Mouse (Mus musculus) cerebellum, postnatal 36 days (tissue): Measurements from ENCODE around the gene Rpn2.

Source experiments
- DNase-seq, 2 experiments: peaks; one replicate each; pipeline ENCODE4 v3.0.0; 2021 to 2022; ENCODE audit warnings: mixed read lengths in 2 of 2

The Rpn2 gene

DNA sequence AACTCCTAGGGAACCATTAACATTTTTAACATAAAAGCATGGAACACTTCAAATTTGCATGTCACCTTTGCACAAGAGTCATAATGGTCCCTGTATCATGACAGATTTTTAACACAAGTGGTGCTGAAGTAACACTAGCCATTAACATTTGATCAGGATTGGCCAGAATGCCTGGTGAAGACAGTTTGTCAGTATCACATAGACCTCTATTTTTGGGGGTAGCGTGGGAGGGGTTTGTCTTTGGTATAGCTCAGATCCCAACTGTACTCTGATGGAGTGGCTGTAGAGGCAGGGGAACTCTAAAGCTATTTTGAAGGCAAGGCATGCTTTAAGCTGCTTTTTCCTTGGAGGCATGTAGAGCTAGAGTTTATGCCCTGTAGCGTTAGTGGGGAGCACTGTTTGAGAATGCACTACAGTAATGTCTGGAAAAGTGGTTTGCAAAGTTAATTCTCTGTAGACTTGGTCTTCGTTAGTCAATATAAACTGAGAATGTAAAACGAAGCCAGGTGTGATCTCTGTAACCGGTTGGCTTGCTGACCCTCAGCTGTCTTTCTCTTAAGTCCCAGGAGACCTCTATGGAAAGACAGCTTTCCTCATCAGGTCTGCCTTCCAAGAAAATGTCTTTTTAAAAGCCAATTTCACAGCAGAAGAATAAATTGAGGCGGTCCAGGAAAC is 32.3 kb downstream of the Rpn2 start:
- no peak for DNase-seq

DNA sequence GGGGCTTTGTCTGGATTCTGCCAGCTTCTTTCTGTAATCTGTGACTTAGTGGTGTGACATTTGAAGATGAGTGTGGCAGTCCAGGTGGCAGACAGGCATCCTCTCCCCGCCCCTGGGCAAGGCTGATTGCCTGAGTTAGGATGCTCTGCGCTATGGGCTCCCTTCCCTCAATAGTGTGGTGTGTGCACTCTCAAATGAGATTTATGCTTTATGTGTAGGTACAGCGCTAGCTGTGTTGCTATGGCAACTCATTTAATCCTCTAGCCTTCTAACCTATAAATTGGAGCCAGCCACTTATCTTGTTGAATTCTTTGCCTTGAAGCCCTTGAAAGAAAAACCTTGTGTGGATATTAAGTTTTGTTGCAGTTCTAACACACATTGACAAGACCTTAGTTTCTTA is 34.9 kb downstream of the Rpn2 start:
- no peak for DNase-seq

DNA sequence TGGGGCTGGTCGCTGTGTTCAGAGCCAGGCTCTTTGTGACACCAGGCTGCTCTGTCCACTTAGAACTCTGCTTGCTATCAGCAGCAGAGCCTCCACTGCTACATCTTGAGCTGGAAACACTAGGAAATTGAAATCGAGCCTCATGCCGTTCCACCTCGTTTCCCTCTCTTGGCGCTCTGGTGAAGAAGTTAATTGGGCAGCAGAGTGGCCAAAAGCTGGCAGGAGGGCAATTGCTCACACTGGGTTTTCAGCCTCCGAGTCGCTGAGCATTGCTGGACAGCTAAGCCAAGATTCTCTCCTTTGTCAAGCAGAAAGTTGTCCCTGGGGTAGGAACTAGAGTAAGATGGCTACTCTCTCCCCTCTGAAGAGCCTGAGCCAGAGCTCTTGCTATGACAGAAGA is 35.5 kb downstream of the Rpn2 start:
- peak; percentile 15 to 18 for DNase-seq

DNA sequence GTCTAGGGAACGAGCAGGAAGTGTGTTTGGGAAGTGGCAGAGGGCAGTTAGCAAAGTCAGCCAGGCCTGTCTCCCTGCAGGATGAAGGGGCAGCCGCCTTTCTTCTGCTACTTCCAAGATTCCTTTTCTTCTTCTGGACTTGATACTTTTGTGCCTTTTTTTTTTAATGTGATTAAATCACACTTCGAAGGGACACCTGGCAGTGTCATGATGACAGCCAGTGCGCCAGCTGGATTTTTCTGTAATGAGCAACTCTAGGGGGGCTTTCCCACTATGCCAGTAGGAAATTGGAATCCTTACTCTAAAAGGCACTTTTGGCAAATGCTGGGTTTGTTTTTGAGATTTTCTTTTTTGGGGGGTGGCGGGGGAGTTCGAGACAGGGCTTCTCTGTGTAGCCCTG is 36.7 kb downstream of the Rpn2 start:
- no peak for DNase-seq

DNA sequence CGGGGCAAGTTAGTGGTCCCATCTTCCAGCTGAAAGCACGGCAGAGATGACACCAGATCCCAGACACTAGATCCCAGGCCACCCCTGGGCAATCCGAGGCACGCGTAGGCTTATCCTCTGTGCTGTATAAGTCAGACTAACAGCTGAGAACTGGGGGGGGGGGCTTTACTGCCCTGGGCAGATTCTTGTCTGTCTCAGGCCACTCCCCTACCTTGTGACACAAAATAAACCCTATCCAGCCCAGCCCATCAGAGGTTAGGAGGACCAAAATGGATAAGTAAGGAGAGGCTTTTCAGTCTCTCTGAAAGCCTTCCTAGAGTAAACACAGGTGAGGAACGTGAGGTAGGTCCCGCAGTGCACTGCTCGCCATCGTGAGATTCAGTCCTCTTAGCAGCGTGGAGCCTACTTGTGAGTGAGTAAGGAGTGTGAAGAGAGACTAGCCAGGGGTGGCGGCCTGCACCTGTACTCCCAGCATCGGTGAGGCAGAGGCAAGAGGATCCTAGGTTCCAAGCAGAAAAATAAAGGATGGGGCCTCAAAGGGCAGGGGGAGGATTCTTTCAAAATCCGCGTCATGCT is 37.6 kb downstream of the Rpn2 start:
- DNase-seq, result no peak

DNA sequence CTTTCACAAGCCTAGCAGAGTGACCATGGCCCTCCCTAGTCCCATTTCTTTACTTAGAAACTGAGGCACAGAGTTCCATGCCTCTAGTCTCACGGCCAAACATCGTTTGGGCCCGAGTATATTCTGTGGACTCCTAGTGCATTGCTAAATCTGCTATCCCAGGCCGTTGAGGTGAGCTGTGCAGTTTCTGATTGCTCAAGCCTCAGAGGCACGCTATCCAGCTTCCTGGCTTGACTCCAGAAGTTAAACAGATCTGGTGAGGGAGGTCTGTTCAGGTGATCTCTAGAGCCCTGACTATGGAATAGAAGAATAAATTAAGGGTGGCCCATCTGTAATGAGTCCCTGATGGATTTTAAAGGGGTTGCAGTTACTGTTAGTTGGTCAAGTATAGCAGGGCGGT is 38.4 kb downstream of the Rpn2 start:
- no peak for DNase-seq

DNA sequence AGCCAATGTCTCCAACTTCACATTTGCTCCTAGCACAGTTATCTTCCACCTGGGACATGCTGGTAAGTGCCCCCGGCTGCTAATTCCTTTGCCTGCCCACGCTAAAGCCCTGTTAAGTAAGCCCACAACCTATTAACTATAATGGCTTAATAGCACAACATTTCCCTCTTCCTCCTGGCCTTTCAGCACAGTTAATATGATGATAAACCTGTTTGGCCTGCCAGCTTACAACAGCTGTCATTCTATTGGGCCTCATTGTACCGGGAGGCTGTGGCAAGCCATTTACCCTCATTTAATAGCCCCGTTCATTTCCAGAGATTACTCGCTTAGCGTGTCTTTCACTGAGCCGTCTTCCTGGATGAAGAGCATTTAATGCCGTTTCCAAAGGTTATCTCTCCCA is 41.3 kb downstream of the Rpn2 start:
- no peak for DNase-seq

DNA sequence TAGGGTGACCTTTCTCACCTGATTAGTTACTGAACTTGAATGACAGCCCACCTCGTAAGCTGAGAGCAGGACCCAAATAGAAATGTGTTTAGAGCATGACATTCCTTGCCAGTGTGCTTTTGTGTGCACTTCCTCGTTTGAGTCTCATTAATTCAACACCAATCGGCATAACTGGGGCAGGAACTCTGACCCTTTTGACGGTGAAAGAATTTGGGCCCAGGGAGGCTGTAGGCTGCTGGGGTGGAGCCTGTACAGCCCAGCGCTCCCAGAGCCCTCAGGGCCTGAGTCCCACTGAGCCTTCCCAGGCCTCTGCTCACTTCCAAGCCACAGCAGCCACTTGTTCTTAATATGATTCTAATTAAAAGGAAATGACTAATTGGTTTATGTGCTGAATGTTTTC is 42.1 kb downstream of the Rpn2 start:
- no peak for DNase-seq

DNA sequence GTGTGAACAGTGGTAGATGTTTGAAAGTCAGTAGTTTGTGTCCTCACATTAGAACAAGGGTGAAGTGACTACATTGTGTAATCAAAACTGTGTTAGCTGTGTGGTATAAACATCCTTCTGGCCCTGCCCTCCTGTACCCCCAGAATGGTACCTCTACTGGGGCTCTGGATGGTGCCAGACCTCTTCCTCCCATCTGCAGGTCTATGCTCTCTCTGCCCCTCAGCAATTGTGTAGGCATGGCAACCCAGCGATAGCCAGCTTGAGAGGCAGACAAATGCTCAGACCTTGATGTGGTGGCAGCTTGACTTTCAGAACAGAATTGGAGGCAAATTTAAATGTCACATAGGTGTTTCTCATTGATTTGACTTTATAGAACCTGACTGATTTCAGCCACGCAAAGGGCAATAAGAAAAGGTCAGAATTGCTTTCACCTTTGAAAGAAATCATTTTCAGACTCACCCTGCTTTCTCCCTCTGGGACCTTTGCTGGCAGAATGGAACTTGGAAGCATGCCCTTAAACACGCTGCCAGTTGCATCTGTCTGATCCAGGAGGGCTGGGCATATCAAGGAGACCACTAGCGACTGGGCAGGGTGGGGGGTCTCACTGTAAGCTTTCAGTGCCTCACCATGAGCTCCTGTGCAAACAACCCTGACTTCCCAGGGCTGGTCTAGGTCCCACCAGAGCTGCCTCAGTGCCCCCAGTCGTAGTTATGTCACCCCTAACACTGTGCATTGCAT is 43.4 kb downstream of the Rpn2 start:
- DNase-seq, result no peak

DNA sequence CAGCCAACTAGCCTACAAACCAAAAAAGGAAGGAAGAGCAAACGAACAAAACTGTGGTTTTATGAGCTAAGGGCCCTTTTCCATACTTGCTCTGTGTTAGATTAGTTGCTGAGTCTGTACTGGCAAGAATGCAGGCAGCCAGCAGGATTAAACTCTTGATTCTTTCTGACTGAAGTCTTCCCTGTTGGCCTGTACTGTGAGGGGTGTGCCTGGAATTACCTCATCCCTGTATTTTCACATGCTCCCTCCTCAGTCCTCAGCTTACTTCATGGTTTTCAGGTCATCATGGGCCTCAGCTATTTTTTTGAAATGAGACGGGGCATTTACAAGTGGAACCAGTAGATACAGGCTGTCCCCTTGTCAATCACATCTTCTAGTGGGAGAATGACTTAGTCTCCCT is 46.4 kb downstream of the Rpn2 start:
- no peak for DNase-seq

DNA sequence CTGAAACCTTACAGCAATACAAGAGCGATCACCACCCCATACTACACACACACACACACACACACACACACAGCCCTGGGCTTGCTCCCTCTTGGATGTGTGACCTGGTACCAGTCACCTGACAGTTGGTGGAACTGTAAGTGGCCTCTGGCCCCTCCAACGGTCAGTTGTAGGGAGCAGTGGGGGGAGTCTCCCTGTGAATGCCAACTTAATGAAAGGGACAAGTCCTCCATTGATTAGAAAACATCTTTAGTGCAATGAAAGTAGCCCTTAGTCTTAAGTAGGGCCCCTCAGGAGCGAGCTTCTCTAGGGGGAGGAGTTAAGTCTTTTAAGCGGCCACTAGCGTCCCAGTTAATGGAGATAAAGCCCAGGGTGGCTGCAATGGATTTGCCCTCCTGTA is 49.3 kb downstream of the Rpn2 start:
- no peak for DNase-seq

DNA sequence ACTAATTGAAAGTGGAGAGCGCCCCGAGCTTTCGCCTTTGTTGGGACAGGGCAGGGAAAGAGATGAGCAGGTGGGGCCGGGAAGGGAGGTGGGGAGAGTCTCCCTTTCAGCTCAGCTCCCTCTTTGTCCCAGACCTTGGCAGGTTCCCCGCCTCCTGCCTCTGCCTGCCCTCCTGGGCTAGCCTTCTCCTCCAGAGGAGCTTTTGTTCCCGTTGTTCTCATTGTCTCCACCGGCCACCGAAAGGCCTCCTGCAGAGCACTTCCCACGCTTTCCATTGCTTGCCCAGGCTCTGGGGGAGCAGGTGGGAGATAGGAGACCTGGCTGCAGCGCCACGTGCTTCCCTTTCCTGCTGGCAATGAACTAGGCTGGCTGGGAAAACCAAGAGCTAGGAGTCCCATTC is 49.8 kb downstream of the Rpn2 start:
- DNase-seq, result no peak

DNA sequence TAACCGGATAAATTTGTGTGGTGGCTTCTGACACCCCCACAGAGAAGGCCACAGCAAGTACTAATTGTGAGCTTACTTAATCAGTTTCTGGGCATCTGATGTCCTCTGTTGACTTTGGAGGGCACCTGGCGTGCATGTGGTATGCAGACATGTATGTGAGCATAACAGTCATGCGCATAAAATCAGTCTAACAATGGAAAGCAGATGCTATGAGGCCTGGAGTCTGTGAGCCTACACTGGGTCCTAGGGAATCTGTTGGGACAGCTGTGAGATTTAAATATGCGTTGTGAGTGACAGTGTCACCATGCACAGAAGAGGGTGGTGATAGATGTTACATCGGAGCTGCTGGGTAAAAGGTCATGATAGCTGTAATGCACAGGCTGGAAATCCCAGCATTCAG is 53.2 kb downstream of the Rpn2 start:
- DNase-seq, result no peak

DNA sequence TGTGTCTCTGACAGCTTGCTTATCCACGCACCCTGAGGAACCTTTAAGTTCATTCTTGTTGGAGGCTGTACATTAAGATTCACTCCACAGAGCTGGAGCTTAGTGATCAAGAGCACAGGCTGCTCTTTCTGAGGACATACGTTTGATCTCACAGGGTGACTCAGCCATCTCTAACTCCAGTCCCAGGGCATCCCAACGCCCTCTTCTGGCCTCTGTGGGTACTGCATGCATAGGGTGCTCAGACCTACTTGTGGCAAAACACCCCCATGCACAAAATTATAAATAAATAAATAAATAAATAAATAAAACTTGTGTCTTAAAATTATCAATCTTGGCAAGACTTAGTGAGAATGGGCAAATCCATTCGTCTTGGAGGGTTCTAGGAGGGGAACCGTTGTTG is 59.8 kb downstream of the Rpn2 start:
- peak; percentile 58 to 61 for DNase-seq

DNA sequence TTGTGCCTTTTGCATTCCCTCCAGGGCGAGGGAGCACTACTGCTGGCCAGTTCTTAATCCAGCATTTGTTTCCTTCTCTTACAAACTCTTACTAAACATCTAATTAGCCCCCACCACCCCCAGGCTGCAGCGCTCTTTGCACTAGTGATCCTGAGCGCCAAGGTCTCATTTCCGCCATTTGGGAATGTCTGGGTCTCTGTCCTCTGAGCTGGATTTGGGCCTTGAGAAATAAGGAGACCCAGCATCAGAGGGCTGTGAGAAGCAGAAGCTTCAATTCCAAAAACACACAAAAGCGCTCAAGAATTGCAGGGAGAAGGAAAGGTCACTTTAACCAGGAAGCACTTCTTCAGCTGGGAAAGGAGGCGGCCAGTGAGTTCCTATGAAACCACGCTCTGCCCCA is 60.7 kb downstream of the Rpn2 start:
- no peak for DNase-seq

DNA sequence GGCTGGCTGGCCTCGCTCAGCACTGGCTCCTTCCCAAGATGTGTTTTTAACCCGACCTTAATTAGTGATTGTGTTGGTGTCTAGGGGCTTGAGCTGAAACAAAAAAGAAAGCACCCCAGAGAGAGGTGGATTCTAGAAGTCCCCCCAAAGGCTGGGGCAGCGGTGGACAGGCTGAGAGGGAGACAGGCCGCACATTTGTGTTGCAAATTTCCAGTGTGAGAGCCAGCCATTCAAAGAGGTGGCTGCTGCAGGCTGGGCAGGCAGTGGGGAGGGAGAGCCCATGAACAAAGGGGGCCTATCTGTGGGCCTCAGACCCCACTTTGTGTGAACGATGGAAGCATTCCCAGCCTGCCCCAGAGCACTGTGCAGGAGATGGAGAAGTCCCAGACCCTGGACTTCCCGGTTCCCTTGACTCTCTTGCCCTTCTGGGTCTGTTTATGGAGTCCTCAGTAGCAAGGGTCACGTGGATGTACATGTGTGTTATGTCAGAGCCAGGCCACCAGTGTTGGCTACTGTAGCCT is 61.5 kb downstream of the Rpn2 start:
- no peak for DNase-seq

DNA sequence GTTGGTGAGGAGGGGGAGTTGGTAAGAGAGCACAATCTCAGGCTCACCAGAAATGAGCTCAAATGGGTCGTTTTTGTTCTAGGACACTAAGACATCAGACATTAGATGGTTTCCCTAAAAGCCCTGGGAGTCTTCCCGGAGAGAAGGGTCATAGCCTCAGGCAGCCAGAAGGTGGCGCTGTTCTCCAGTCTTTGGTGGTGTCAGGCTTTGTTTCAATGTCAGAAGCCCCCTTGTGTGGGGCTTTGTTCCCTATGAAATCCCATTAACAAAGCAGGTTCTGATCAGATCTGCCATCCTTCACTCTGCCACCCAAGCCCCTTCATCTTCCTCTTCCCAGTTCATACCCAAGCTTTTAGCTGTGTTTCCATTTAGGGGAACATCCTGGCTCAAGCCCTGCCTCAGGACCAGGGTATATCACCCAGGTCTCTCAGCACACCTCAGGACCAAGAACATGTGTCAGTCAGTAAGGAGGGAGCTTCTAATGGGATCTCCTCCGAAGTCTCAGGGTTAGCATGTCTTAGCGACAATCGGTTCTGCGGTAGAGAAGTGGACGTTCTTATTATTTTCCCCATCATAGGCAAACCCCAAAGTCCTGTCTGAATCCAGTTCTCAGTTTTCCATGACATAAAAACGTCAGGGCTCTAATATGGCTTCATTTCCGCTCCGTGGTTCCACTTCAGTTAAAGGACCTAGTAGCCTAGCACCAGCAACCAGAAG is 62.9 kb downstream of the Rpn2 start:
- DNase-seq, result peak; percentile 65 to 73

DNA sequence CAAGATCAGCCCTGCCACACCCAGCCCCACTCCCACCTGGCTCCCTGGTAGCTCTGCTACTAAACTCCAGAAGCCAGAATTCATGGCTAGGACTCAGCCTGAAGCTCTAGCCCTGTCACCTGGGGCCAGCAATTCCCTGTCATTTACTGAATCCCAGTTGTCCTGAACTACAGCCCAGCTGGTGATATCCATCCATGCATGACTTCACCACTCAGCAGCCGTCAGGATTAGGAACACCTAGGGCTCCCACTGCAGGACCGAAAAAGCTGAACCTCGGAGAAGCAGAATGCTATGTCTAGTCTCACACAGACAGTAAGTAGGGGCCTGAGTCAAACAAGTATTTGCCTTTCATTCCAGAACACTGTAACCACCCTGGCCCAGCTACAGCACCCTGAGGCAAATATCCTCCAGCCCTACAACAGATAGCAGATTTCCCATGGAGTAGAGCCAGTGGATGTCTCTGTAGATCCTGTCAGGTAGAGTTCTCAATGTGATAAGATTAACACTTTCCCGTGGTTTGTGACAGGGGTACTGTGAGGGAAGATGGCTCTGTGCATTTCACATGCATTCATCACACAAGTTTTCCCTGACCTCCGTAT is 63.6 kb downstream of the Rpn2 start:
- no peak for DNase-seq

DNA sequence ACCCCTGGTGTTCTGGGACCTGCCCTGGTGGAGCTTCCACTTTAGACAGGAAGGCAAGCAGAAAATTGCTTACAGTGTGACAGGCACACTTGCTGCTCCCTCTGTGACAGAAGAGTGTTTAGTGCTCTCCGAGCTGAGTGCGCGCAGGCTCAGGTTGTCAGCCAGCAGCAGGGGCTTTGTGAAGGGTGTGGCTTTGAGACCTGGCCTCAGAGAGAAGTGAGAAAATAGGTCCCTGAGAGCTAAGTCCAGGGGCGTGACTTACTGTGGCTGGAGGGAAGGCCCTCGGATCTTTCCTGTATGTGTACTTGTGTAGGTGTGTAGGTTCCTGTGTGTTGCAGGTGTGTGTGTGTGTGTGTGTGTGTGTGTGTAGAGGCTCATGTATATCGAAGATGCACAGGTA is 64.5 kb downstream of the Rpn2 start:
- DNase-seq, result no peak

DNA sequence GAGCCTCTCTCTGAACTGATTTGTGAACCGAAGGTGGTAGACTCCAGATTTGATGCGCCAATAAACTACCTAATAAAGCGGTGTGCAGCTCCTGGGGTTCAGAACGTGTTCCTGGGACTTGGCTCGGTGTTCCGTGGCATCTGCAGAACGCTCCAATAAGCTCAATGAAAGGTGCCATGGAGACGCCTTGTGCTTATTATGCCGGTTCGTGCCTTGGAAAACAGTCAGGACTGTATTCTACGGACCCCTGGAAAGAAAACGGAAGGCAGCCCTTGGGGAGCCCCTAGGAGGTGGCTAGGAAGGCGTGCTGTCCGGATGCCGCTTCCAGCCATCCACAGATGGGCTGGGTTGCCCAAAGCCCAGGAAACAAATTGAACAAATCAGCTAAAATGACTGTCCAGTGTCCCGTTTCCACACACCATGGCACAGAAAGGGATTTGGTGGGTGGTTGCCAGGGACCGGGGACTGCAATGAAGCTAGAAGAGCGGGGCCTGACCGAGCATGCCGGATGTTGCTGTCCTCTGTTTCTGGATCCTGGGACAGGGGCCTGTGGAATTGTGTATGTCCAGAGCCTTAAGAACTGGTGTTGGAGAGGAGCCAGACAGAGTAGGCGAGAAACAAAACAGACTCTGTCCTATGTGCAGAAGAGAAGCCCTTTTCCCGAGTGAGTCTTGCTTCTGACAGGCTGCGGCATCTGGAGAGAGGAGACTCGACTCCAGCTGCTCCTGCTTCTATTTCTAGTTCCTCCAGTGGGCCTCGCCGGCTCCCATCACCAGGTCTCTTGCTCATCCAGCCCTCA is 68.7 kb downstream of the Rpn2 start, which contains the start of gene Ghrh:
Gene Ghrh (minus strand): TSS at position 146 of the 799 bp plus-strand sequence.
- DNase-seq, result peak; percentile 21 to 28

DNA sequence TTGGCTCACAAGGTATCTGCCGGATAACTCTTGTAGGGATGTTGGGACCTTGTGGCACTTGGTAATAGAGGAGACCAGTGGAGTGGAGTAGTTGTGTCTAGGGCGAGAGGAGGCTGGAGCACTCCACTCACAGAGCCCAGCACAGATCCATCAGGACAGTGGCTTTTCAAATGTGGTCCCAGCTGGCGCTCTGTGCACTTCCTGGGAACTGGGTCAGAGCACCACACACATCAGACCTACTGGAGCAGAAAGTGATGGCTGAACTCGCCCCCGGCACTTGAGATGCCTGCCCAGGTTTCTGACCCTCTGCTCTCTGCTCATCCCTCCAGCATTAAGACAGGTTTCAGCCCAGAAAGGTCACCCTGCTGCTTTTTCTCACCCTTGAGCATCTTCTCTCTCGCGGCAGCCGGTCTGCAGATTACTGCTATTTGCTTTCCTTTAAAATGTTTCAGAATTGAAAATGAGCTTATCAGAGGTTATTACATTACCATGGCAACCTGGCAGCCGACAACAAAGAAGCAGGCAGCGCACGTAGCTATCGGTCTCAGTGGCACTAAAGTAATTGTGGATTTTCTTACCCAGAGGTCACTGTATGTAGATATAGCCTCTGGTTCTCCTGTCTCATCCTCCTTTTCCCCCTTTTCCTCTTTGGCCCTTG is 70.4 kb downstream of the Rpn2 start:
- DNase-seq, result peak in 1 of 2 experiments; percentile 7

DNA sequence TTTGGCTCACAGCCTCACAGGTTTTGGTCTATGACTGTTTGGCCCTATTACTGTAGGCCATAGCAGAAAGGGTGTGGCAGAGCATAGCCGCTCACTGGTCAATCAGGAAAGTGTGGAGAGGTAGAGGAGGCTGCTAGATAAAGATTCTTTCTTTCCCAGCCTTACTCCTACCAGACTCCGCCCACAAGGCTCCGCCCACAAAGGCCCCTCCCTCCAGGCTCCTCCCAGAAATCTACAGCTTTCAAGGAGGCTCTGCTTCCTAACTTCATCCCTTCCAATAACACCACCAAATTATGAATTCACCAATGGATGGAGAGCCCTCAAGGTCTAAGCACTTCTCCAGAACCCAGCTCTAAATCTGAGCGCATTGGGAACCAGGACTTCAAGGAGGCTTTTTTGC is 74.4 kb downstream of the Rpn2 start:
- no peak for DNase-seq
